Mouse (Mus musculus) lung, postnatal 25 days (tissue): Measurements from ENCODE around the gene Usp18.

Experiments used
- DNase-seq: peaks from one replicate; pipeline ENCODE4 v3.0.0; 2022; ENCODE audit warnings: low spot score

Usp18 gene

DNA sequence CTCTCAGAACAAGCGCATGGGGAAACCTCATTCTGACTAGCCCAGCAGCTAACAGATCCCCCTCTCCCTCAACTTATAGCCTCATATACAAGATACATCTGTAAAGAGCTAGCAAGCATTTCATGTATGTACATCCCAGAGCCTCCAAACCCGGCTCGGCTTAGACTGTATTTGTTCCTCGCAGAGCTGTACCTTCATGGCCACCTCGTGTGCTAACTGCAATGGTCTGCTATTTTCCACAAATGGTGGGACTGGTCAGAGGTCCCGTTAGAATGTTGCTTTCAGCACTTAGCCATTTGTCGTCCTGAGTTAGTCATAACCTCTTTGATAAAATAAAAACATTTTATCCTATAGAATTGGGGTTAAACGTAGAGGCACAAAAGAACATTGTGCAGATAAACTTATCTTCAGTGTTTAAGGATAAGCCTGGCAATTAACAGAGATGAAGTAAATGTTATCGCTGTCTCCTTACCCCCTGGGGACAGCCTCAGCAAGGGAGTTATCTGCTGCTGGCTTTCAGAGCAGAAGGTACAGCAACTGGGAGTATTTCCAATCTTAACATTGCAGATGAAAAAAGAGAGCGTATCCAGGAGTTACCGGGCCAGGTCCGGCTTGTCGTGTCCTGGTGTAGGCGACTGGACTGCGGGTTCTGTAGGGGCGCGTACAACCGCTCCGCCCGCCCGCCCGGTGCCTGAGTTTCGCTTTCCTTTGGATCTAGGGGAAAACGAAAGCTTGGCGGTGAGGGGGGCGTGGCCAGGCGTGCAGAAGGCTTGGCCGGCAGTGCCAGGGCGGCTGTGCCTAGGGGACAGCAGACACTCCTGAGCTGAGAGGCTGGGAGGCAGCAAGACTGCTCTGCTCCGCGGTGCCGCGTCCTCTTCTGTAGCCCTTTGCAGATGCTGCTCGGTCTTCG, at the start of gene Usp18:
Usp18 (plus strand) TSS at position 780 of the 910 bp plus-strand sequence.
- DNase-seq, result peak; percentile 96

DNA sequence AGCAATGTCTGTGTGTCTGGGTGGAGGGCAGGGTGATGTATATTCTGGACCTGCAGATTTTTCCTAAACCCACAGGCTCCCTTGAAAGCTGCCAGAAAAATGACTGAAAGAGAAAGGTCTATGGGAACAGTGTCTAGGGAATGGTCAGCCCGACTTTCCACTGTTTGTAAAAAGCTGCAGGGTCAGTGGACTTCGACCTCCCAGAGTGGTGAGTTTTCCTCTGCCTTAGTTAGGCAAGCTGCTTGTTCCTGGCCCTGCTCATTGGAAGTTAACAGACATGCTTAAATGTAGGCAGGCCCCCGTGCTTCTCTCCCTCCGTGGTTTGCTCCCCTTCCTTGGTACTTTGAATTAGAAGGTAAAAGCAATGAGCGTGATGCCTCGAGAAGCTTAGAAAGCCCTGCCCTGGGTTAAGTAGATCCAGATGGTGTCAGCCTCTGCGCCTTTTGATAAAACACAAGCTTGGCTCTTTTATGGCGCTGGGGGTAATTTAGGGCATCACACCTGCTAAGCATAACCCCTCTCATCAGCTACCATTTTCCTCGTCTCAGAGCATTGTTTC, 47.8 kb upstream of the Usp18 start:
- DNase-seq, result no peak

DNA sequence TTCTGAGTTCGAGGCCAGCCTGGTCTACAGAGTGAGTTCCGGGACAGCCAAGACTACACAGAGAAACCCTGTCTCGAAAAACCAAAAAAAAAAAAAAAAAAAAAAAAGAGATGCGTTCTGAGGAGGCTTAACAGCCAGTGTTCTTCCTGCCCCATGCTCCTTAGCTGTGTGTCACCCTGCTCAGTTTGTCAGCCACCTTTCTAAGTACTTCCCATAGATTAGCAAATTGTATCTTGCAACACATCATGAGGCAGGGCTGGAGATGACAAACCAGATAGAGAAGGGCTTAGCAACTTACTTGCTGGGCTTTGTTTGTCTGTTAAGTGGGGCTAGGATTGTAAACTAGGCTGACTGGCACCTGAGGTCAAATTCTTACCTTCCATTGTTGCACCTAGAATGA, 45.2 kb upstream of the Usp18 start:
- DNase-seq, result no peak

DNA sequence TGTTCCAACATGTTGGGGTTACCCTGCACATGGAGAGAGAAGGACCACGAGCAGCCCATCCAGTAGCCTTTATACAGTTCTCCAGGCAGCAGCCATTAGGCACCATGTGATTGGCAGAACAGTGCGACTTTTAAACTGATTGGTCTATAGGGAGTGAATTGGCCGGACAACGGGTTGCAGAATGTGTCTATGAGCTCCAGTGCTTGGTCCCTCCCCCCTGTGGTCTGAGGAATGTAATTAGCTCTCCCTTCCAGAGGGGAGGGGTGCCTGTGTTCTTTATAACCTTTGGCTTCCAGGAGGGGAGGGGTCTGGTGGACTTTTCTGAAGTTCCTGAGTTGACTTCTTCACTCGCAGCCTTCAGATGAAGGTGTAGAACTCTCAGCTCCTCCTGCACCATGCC, 43.7 kb upstream of the Usp18 start:
- DNase-seq, result no peak

DNA sequence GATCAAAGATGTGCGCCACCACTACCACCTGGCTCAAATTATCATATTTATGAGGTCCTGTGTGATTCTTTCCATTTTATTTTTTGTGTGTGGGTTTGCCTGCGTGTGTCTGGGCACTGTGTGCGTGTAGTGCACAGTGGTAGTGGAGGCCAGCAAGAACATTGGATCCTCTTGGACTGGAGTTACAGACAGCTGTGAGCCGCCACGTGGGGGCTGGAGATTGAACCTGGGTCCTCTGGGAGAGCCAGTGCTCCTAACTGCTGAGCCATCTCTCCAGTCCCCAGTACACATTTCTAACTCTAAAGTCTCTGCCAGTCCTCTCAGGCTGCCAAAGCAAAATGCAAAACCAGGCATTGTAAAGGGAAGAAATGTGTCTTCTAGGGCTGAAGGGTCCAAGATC, 39.2 kb upstream of the Usp18 start:
- no peak for DNase-seq

DNA sequence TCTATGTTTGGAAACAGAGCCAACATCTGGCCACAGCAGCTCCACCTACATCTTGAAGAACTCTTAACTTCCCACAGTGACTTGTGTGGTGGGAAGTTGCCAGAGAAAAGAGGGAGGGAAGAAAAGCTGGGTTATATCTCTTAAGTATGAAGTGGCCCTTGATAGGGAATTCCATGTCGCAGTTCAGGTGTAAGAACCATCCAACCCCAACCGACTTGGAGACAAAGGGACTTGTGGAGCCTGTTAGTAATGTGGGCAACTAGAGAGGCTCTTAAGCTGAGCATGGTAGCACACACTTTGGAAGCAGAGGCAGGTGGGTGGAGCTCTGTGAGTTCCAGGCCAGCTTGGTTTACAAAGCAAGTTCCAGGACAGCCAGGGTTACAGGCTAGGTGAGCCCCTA, 36.1 kb upstream of the Usp18 start:
- DNase-seq, result peak; percentile 81

DNA sequence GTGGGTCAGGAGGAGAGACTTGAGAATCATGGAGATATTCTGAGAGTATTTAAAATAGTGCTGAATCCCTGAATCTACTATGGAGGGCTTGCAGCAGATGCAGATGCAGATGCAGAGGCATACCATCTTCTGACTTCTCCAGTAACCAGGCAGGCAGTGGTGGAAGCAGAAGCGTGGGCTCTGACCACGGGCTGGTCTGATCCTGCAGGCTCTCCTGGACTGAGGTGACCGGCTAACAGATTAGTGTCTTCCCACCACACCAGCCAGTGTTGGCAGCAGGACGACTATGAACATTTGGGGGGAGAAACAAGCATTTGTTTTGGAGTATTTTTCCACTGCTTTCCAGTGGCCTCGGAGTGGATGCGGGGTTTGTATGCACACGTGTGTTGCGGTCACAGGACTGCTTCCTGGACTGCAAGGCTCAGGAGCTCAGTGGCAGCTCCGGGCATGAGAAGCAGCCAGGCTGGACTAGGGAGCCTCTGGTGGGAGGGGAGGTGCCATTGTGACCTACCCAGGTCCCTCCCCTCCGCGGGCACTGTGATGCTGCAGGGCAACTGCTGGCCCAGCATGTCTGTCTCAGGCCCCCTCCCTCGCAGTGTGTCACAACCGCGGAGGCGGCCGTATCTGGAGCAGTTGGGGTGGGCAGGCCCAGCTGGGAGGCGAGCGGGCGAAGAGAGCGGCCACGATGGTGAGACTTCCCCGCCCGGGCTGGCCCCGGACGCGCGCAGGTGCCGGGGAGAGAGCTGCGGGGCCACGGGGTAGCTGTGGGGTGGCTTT, 35.4 kb upstream of the Usp18 start, which contains the start of gene Tuba8:
Tuba8 (plus strand) TSS at position 548 of the 777 bp plus-strand sequence.
- peak; percentile 51 for DNase-seq

DNA sequence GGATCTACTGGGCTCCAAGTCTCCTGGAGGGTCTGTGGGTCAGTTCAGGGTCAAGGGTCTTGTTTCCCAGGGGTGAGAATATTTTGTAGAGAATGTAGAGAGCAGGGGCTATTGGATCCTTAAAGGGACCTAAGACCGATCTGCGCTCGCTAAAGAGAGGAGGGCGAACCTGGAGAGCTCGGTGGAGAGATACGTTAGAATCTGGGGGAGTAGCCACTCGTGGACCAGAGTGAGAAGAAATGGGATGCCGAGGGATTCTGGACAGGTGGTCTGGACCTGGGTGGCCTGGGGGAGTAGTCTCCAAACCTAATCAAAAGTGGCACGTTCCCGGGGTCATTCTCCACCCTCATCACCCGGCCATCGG, 34.8 kb upstream of the Usp18 start:
- DNase-seq, result no peak

DNA sequence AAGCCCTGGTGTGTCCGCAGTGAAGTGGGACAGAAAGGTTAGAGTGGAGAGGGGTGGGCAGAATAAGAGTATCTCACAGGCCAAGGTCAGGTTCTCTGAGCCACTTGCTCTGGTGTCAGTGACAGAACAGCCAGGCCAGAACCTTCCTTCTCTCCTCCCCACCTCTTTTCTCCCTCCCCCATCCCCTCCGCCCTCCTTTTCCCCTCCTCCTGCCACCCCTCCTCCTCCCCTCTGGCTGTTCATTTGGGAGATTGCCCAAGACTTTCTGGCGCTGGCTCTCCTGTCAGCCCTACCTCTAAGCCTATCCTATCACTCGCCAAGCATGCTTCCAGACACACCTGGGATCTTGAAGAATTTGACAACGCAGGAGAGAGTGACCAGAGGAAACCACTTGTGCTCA, 34.0 kb upstream of the Usp18 start:
- peak; percentile 65 for DNase-seq

DNA sequence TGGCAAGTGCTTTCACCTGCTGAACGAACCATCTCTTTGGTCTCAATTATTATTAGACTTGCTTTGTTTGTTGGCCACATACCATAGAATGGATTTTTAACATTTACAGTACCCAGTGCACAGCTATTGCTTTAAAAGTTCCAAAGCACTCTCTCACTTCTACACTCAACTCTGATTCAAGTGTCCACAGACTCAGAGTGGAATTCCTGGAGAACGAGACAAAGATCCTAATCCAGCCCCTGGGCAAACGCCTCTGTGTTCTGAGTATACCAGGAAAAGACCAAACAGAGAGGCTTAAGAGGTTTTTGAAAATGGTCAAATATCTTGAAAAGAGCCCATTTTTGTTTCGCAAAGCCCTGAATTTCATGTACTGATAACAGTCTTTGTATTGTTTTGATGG, 32.7 kb upstream of the Usp18 start:
- peak; percentile 28 for DNase-seq

DNA sequence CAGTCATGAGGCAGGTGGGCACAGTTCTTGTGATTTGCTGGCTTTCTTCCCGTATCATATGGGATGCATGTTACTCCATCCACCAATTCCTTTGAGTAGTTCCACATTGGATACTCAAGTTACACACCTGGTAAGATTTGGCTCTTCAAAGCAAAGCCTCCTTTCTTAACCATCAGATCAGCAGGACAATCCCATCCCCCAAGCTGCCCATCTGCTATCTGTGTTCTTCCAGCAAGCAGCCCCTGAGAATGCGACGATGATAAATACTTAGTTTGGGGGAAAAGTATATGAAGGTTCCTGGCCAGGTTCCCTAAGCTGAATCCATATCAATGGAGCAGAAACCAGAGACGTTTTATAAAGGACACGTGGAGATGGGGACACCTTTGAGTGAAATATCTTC, 31.5 kb upstream of the Usp18 start:
- no peak for DNase-seq

DNA sequence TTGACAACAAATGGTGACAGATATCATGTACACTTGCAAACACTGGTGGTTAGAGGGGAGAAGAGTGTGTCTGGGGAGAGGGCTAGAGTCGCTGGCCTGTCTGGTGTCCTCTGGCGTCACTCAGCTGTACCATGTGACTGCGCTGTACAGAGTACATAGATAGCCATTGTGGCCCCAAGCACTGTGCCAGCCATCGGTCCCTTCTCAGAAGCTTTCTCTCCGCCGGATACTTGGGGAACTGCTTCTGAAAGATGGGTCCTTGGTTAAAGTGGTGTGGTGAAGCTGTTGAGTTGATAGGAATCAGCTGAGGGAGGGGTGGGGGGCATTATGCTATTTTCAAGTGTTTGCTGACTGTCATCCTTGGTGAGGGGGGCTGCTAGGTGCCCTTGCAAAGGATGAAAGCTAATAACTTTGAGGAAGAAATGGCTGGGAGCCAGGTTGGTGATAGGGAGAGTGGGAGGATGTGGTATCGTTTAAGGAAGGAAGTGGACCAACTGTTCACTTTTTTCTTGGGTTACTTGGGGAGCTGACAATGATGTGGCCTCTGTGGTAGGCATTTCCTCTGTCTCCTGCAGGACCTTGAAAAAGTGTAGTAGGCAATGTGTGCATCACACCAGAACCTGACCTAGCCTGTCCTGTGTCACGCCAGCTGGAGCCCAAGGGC, 30.9 kb upstream of the Usp18 start:
- DNase-seq, result peak; percentile 17

DNA sequence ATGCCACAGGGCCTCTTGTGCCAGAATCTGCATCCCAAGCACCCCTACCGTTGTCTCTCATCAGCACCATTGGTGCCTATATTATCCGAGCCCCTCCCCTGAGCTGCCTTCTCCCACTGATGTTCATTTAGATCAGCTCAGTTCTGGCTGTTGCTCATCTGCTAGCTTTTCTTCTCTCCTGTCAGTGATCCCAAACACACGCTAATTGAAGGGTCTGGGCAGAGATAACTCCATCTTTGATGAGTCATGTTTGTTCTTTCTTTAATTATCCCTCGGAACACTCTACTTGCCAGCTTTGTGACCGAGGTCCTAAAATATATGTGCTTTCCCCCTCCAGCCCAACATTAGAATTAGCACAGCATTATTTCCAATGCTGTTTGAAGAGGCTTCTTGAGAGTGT, 30.4 kb upstream of the Usp18 start:
- DNase-seq, result no peak

DNA sequence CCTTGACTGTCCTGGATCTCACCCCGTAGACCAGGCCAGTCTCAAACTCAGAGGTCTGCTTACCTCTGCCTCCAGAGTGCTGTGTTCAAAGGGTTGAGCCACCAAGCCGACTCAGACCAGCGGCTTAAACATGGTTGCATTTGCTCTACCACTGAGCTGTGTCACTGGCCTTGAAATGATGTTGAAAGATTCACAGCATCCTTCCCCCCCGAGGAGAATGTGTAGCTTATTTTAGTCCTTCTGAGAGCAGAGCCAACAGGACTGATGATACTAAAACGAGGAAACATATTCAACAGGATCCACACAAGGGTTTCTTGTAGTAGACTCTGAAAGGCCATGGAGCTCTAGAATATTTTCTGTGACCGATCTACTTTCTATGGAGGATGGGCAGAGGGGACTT, 29.8 kb upstream of the Usp18 start:
- no peak for DNase-seq

DNA sequence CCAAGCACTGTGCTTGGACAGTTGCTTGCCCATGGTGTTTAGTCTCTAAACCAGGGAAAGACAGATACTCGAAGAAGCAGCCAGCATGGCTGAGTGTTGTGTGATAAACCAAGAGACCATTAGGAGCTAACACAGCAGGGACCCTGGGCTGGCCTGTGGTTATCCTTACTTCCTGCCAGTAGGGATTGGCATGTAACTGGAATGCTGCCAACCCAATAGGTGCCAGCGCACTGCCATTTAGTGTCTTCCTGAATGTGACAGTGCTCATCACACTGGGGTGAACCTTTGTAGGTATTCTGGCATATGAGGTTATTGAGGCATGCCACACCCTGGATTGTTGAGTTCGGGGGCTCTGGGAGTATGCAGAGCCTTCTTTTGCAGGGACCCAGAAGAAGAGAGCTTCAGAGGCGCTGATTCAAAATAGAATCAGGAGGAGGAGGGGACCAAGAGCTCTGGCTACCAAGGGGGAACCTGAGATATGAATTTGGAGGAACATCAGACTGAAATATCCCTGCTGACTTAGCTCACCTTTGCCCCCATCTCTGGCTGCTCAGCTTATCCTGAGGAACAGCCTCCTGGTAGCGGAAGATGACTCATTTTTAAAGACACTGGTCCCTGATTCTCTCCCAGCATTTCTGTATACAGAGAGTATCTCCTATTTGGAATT, 29.0 kb upstream of the Usp18 start:
- no peak for DNase-seq

DNA sequence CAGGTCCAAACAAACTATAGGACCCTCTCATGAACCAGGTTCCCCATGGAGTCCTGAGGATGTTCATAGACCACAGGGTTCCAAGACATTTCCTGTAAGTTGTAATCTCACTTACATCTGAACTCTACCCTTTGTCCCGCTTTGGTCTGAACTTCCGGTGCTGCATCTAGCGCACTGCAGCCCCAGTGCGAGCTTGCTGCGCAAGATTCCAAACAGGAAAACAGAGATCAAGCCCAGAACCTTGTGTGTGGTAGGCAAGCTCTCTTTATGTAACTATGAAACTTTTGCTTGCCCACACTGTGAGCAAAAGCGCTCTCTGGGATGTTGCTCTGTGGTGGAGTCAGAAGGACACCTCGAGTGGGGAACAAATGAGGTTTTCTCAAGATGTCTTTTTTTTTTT, 27.7 kb upstream of the Usp18 start:
- no peak for DNase-seq

DNA sequence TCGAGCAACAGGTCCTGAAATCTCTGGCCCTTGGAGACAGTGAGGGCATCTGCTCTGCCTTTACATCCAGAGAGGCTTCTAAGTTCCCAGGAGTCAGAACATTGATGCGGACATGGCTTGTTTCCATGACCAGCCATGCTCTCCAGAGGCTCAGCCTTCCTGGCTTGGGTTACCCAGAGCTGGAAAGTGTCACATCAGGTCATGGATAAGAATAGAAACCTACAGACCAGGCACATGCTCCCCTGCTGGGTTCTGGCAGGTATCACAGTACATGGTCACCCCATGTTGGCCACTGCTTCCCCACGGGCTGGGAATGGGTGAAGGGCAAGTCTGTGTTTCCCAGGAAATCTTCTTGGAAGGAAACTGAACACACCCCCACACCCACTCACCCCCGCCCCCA, 26.3 kb upstream of the Usp18 start:
- no peak for DNase-seq

DNA sequence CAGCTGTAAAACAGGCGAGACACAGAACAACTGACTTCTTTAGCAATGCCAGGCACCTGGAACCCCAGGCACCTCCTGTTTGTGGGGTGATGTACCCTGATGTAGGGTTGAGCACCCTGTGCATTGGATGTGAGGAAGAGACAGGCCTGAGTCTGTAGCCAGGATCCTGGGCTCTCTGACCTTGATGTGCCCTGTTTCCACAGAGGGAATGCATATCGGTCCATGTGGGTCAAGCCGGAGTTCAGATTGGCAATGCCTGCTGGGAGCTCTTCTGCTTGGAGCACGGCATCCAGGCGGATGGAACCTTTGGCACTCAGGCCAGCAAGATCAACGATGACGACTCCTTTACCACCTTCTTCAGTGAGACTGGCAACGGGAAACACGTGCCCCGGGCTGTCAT, 25.5 kb upstream of the Usp18 start:
- DNase-seq, result no peak

DNA sequence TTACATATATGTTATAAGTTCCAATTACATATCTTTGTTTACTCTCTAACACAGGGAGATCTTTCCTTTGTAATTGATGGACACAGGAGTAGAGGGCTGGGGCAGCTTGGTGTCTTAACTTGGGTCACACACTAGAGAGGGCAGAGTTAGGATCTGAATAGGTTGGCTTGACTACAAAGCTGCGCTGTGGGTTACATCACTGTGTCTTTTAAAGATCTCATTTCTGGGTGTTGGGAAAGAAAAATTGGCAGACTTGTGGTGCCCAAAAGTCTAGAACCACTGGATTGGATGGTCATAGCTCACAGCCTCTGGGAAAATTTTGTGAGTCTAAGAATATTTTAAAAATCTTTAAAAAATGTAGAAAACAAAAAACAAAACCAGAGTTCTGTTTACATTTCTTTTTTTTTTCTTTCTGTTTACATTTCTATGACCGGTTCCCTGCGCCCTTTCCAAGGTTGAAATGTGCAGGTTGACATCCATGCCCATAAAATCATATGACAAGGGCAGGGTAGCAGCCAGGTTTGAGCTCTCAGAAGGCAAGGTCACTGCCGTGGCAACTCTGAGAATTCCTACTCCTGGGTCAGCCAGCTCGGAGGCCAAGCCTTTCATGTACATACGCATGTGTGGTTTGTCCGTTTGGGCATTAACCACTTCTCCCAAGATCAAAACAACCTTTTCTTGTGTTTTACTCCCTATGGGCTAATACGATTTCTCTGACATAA, 23.7 kb upstream of the Usp18 start:
- DNase-seq, result no peak

DNA sequence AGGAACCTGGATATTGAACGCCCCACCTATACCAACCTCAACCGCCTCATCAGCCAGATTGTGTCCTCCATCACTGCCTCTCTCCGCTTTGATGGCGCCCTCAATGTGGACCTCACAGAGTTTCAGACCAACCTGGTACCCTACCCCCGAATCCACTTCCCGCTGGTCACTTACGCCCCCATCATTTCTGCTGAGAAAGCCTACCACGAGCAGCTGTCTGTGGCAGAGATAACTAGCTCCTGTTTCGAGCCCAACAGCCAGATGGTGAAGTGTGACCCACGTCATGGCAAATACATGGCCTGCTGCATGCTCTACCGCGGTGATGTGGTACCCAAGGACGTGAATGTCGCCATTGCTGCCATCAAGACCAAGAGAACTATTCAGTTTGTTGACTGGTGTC, 22.7 kb upstream of the Usp18 start:
- no peak for DNase-seq

DNA sequence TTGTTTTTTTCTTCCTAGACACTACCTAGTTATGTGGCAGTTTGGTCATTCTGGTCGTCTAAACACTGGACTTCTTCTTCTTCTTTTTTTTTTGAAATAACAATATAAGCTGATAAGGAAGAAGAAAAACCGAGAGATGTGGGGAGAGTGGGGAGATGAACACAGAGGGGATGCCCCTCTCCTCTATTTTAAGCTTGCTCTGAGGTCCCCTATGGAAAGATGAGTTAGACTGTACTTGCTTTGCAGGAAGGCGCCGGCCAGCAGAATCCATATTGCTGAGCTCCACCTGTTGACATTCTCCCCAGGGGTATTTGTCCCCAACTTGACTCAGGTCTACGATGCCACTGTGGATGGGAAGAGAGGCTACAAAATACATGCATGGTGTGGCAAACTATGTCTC, 21.6 kb upstream of the Usp18 start:
- DNase-seq, result no peak
